Mouse (Mus musculus) MEL (cell line): ENCODE data around the gene Ptcd2.

ENCODE experiments used
- BHLHE40 ChIP-seq: IDR thresholded peaks from 2 replicates; pipeline ENCODE4 v1.6.1; 2012; ENCODE audit warnings: low read depth, mild to moderate bottlenecking, inconsistent platforms, low read length, improper control_type of control experiment, borderline replicate concordance
- CTCF ChIP-seq, 3 experiments: IDR thresholded peaks in 2 of 3; conservative IDR thresholded peaks in 1 of 3; 2 replicates each; pipeline ENCODE4 v1.5.1; 2011 to 2012; ENCODE audit warnings: low read length in 3 of 3, low read depth in 2 of 3, mild to moderate bottlenecking in 2 of 3, improper control_type of control experiment in 1 of 3, inconsistent platforms in 1 of 3, mixed read lengths in 1 of 3, moderate library complexity in 1 of 3; ENCODE audit not compliant: control insufficient read depth in 1 of 3, insufficient read depth in 1 of 3, poor library complexity in 1 of 3, severe bottlenecking in 1 of 3
- E2F4 ChIP-seq: IDR thresholded peaks from 2 replicates; pipeline ENCODE4 v1.6.1; 2011; ENCODE audit warnings: low read depth, low read length, improper control_type of control experiment, borderline replicate concordance
- EP300 ChIP-seq, 2 experiments: IDR thresholded peaks; 2 replicates each; pipeline ENCODE4 v1.6.1; 2011; ENCODE audit warnings: improper control_type of control experiment in 2 of 2, low read length in 2 of 2, low read depth in 1 of 2, mild to moderate bottlenecking in 1 of 2
- GABPA ChIP-seq: IDR thresholded peaks from 2 replicates; pipeline ENCODE4 v1.6.1; 2012; ENCODE audit warnings: low read depth, mild to moderate bottlenecking, inconsistent platforms, low read length, improper control_type of control experiment, moderate library complexity
- NELFE ChIP-seq: IDR thresholded peaks from 2 replicates; pipeline ENCODE4 v1.6.1; 2011; ENCODE audit warnings: low read depth, low read length, improper control_type of control experiment
- NRF1 ChIP-seq: IDR thresholded peaks from 2 replicates; pipeline ENCODE4 v1.6.1; 2014; ENCODE audit warnings: low read depth, mild to moderate bottlenecking, inconsistent platforms, low read length, improper control_type of control experiment, moderate library complexity; ENCODE audit not compliant: poor library complexity, insufficient read depth, severe bottlenecking
- POLR2A ChIP-seq, 2 experiments: IDR thresholded peaks; 2 replicates each; pipeline ENCODE4 v1.6.1; 2011 to 2012; ENCODE audit warnings: low read length in 2 of 2, mild to moderate bottlenecking in 2 of 2, control low read depth in 1 of 2, improper control_type of control experiment in 1 of 2, low read depth in 1 of 2, moderate library complexity in 1 of 2; ENCODE audit not compliant: control insufficient read depth in 1 of 2, insufficient read depth in 1 of 2, poor library complexity in 1 of 2
- RCOR1 ChIP-seq: IDR thresholded peaks from 2 replicates; pipeline ENCODE4 v1.6.1; 2012; ENCODE audit warnings: low read depth, mild to moderate bottlenecking, inconsistent platforms, low read length, improper control_type of control experiment
- SMC3 ChIP-seq: IDR thresholded peaks from 2 replicates; pipeline ENCODE4 v1.6.1; 2011; ENCODE audit warnings: low read depth, low read length, improper control_type of control experiment
- ZC3H11A ChIP-seq: IDR thresholded peaks from 2 replicates; pipeline ENCODE4 v1.6.1; 2012; ENCODE audit warnings: low read depth, mild to moderate bottlenecking, inconsistent platforms, low read length, improper control_type of control experiment
- ZMIZ1 ChIP-seq: IDR thresholded peaks from 2 replicates; pipeline ENCODE4 v1.6.1; 2012; ENCODE audit warnings: low read depth, mild to moderate bottlenecking, inconsistent platforms, low read length, improper control_type of control experiment, moderate library complexity

DNA sequence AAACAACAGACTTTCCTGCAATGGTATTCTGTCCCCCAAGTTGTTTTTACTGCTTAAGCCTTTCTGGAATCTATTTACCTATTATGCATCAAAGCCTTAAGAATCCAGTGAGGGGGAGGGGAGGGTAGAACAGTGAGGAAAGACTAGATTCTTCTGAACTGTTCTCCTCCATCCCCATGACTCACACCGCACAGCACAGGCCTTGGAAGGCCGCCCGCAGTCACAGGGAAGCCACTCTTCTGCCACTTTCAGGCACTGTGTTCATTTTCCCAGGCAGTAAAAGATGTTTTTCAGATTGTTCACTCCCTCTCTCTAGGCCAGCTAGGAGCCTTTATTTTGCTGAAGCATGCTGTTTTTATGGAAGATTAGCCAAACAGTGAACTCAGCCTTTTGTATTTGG, 46.9 kb upstream of the Ptcd2 start:
- TF ChIP-seq EP300 (IDR thresholded peaks at IDR 0.05; ENCODE audit: low read depth in 1 of 2, low read length in 2 of 2) (no peak), BHLHE40 (no peak), NRF1 (no peak), CTCF (IDR thresholded peaks at IDR 0.05 in 2 of 3, conservative IDR thresholded peaks at IDR 0.05 in 1 of 3; ENCODE audit: control insufficient read depth in 1 of 3, insufficient read depth in 1 of 3, low read depth in 2 of 3, low read length in 3 of 3, poor library complexity in 1 of 3, severe bottlenecking in 1 of 3) (no peak), GABPA (no peak), SMC3 (no peak), NELFE (no peak), E2F4 (no peak), ZMIZ1 (no peak), RCOR1 (no peak), POLR2A (IDR thresholded peaks at IDR 0.05; ENCODE audit: control insufficient read depth in 1 of 2, insufficient read depth in 1 of 2, low read depth in 1 of 2, low read length in 2 of 2, poor library complexity in 1 of 2) (no peak), ZC3H11A (no peak)
